Mouse (Mus musculus) kidney, embryonic 15.5 days (tissue): ENCODE measurements around the gene Polg. TPM values are rescaled to one million over a fixed set of nuclear protein-coding genes. Genes with fewer than 3 reads are reported as not detected.

Experiments
- ATAC-seq: fragments of 200-750 bp; cut with Nextera tagmentation; replicated peaks from 2 replicates; pipeline ENCODE4 v1.8.0; 2017; ENCODE audit warnings: moderate TSS enrichment; ENCODE audit not compliant: low FRiP score
- H3K27ac ChIP-seq: fragments of 300-500 bp; sonication (generic); 2 replicates; pipeline ENCODE4 v1.5.1; 2015; ENCODE audit warnings: mild to moderate bottlenecking, inconsistent platforms
- H3K27me3 ChIP-seq: fragments of 300-500 bp; sonication (generic); 2 replicates; pipeline ENCODE4 v1.6.1; 2015; ENCODE audit warnings: inconsistent platforms
- H3K36me3 ChIP-seq: fragments of 300-500 bp; sonication (generic); 2 replicates; pipeline ENCODE4 v1.6.1; 2015; ENCODE audit warnings: inconsistent platforms
- H3K4me1 ChIP-seq: fragments of 300-500 bp; sonication (generic); 2 replicates; pipeline ENCODE4 v1.6.1; 2015; ENCODE audit warnings: inconsistent platforms
- H3K4me2 ChIP-seq: fragments of 300-500 bp; sonication (generic); 2 replicates; pipeline ENCODE4 v1.6.1; 2015; ENCODE audit warnings: moderate library complexity, mild to moderate bottlenecking, inconsistent platforms
- H3K4me3 ChIP-seq: fragments of 300-500 bp; sonication (generic); replicated peaks from 2 replicates; pipeline ENCODE4 v1.5.1; 2015; ENCODE audit warnings: mild to moderate bottlenecking, inconsistent platforms
- H3K9ac ChIP-seq: fragments of 300-500 bp; sonication (generic); 2 replicates; pipeline ENCODE4 v1.6.1; 2015; ENCODE audit warnings: mild to moderate bottlenecking, inconsistent platforms
- H3K9me3 ChIP-seq: fragments of 300-500 bp; sonication (generic); replicated peaks from 2 replicates; pipeline ENCODE4 v1.6.1; 2016; ENCODE audit warnings: inconsistent platforms
- WGBS: fragments of 180-500 bp; shearing (Covaris S2); methylation state at CpG from one replicate; pipeline ENCODE4 v1.1.7; 2015; ENCODE audit warnings: mixed read lengths; 5-methylcytosine and 5-hydroxymethylcytosine counted together
- polyA plus RNA-seq: library from polyadenylated mRNA; unstranded; fragments of >200 nt; fragmentation: Nextera tagmentation; extraction: Ambion mirVana; gene quantifications from 2 replicates; pipeline ENCODE4 v1.2.1, GENCODE M21; 2015

The Polg gene
- 32.9 and 36.7 TPM in 2 replicates for polyA plus RNA-seq

GRCm38 (mm10) chr7:79466053-79466901, at the start of gene Polg:
Polg (minus strand) TSS chr7:79466362.
- Histone ChIP-seq H3K27ac (peak within 1 kb of the TSS; percentile 90), H3K4me2 (peak within 1 kb of the TSS; percentile 89), H3K27me3 (no peaks in the 10 kb centered on the region), H3K9me3 (no peaks in the 10 kb centered on the region), H3K36me3 (peaks cover 21% of the 10 kb centered on the region), H3K9ac (peak within 1 kb of the TSS; percentile 91), H3K4me3 (peak within 1 kb of the TSS; percentile 94), H3K4me1 (peaks cover 33% of the 10 kb centered on the region)
- peak; percentile 95 for ATAC-seq
- under 1% methylated on average over 76 of the region's 76 CpGs for WGBS

GRCm38 (mm10) chr7:79515861-79516260, 49.7 kb upstream of the Polg start:
- peaks cover 11% of the 10 kb centered on the region for H3K4me1 ChIP-seq
- H3K9me3 ChIP-seq = no peaks in the 10 kb centered on the region
- whole genome bisulfite sequencing = 42% methylated on average over 9 of the region's 9 CpGs
- H3K27ac ChIP-seq = no peak overlapping the region
- ATAC-seq = no peak
- H3K27me3 ChIP-seq = peaks cover 99% of the 10 kb centered on the region
- peak overlapping the region; percentile 82 for H3K4me2 ChIP-seq
- no peak overlapping the region for H3K9ac ChIP-seq
- H3K36me3 ChIP-seq = no peaks in the 10 kb centered on the region
- peak overlapping the region; percentile 46 for H3K4me3 ChIP-seq

- ATAC-seq = 0 out of 2 replicates have a peak, but pooled peaks have one; percentile 12
- H3K27me3 ChIP-seq = peaks cover 99% of the 10 kb centered on the region
- no peaks in the 10 kb centered on the region for H3K36me3 ChIP-seq
- peak overlapping the region; percentile 46 for H3K4me3 ChIP-seq
- H3K9ac ChIP-seq = peak overlapping the region; percentile 39; the same call in 1 of the 2 replicates
- peaks cover 10% of the 10 kb centered on the region for H3K4me1 ChIP-seq
- no peak overlapping the region for H3K27ac ChIP-seq
- no peaks in the 10 kb centered on the region for H3K9me3 ChIP-seq
- H3K4me2 ChIP-seq = peak overlapping the region; percentile 82
- 1% methylated on average over 53 of the region's 57 CpGs for WGBS
Observed at GRCm38 (mm10) chr7:79515221-79515743, 49.1 kb upstream of the Polg start.

GRCm38 (mm10) chr7:79514361-79514881, 48.3 kb upstream of the Polg start:
- H3K9ac ChIP-seq = no peak overlapping the region
- no peaks in the 10 kb centered on the region for H3K9me3 ChIP-seq
- no peak overlapping the region for H3K4me3 ChIP-seq
- ATAC-seq = no peak
- H3K27me3 ChIP-seq = peaks cover 100% of the 10 kb centered on the region
- H3K27ac ChIP-seq = no peak overlapping the region
- H3K4me2 ChIP-seq = no peak overlapping the region
- H3K4me1 ChIP-seq = peaks cover 9% of the 10 kb centered on the region
- 3% methylated on average over 20 of the region's 20 CpGs for WGBS
- H3K36me3 ChIP-seq = no peaks in the 10 kb centered on the region

- no peak overlapping the region for H3K4me2 ChIP-seq
- peaks cover 15% of the 10 kb centered on the region for H3K4me1 ChIP-seq
- H3K27me3 ChIP-seq = peaks cover 100% of the 10 kb centered on the region
- H3K4me3 ChIP-seq = no peak overlapping the region
- H3K9me3 ChIP-seq = no peaks in the 10 kb centered on the region
- 9% methylated on average over 2 of the region's 2 CpGs for WGBS
- no peak overlapping the region for H3K27ac ChIP-seq
- no peak overlapping the region for H3K9ac ChIP-seq
- H3K36me3 ChIP-seq = no peaks in the 10 kb centered on the region
- ATAC-seq = no peak
Observed at GRCm38 (mm10) chr7:79513466-79513865, 47.3 kb upstream of the Polg start.

GRCm38 (mm10) chr7:79512496-79512895, 46.3 kb upstream of the Polg start:
- no peak overlapping the region for H3K9ac ChIP-seq
- no peak overlapping the region for H3K4me2 ChIP-seq
- H3K27ac ChIP-seq = no peak overlapping the region
- H3K36me3 ChIP-seq = no peaks in the 10 kb centered on the region
- no peak overlapping the region for H3K4me3 ChIP-seq
- WGBS = 0% methylated on average over 4 of the region's 4 CpGs
- H3K27me3 ChIP-seq = peaks cover 100% of the 10 kb centered on the region
- H3K4me1 ChIP-seq = peaks cover 17% of the 10 kb centered on the region
- H3K9me3 ChIP-seq = no peaks in the 10 kb centered on the region
- ATAC-seq = no peak

- peaks cover 100% of the 10 kb centered on the region for H3K27me3 ChIP-seq
- no peak overlapping the region for H3K4me2 ChIP-seq
- no peak overlapping the region for H3K4me3 ChIP-seq
- no peak for ATAC-seq
- no peak overlapping the region for H3K9ac ChIP-seq
- no peak overlapping the region for H3K27ac ChIP-seq
- no peaks in the 10 kb centered on the region for H3K9me3 ChIP-seq
- H3K36me3 ChIP-seq = no peaks in the 10 kb centered on the region
- WGBS = 8% methylated on average over 5 of the region's 5 CpGs
- H3K4me1 ChIP-seq = peaks cover 17% of the 10 kb centered on the region
Observed at GRCm38 (mm10) chr7:79511656-79512055, 45.5 kb upstream of the Polg start.

GRCm38 (mm10) chr7:79511181-79511580, 45.0 kb upstream of the Polg start:
- Histone ChIP-seq H3K27me3 (peaks cover 100% of the 10 kb centered on the region), H3K36me3 (no peaks in the 10 kb centered on the region)
- WGBS = 11% methylated on average over 7 of the region's 7 CpGs

GRCm38 (mm10) chr7:79510686-79511085, 44.5 kb upstream of the Polg start:
- ATAC-seq = no peak
- Histone ChIP-seq H3K27me3 (peaks cover 100% of the 10 kb centered on the region), H3K27ac (no peak overlapping the region), H3K4me2 (no peak overlapping the region), H3K4me3 (no peak overlapping the region), H3K9me3 (no peaks in the 10 kb centered on the region), H3K9ac (no peak overlapping the region), H3K36me3 (no peaks in the 10 kb centered on the region), H3K4me1 (peaks cover 20% of the 10 kb centered on the region)
- WGBS = 20% methylated on average over 3 of the region's 3 CpGs

More at GRCm38 (mm10) chr7:79511181-79511580, 45.0 kb upstream of the Polg start:
- H3K9me3 ChIP-seq = no peaks in the 10 kb centered on the region
- no peak overlapping the region for H3K4me3 ChIP-seq
- H3K27ac ChIP-seq = no peak overlapping the region
- ATAC-seq = no peak
- H3K4me2 ChIP-seq = no peak overlapping the region
- H3K4me1 ChIP-seq = peaks cover 17% of the 10 kb centered on the region
- no peak overlapping the region for H3K9ac ChIP-seq

GRCm38 (mm10) chr7:79509710-79510109, 43.5 kb upstream of the Polg start:
- Histone ChIP-seq H3K4me1 (peaks cover 20% of the 10 kb centered on the region), H3K36me3 (no peaks in the 10 kb centered on the region), H3K27ac (no peak overlapping the region), H3K4me2 (no peak overlapping the region), H3K4me3 (no peak overlapping the region), H3K9me3 (no peaks in the 10 kb centered on the region), H3K9ac (no peak overlapping the region), H3K27me3 (peaks cover 100% of the 10 kb centered on the region)
- ATAC-seq = no peak
- WGBS = 1% methylated on average over 12 of the region's 12 CpGs

GRCm38 (mm10) chr7:79509235-79509607, 43.1 kb upstream of the Polg start:
- Histone ChIP-seq H3K4me3 (peak overlapping the region; percentile 32), H3K4me2 (no peak overlapping the region), H3K9ac (no peak overlapping the region), H3K36me3 (no peaks in the 10 kb centered on the region), H3K4me1 (peaks cover 23% of the 10 kb centered on the region), H3K9me3 (no peaks in the 10 kb centered on the region), H3K27me3 (peaks cover 100% of the 10 kb centered on the region), H3K27ac (no peak overlapping the region)
- WGBS = 2% methylated on average over 6 of the region's 6 CpGs
- ATAC-seq = no peak
